Mouse (Mus musculus): Measurements from ENCODE around the gene Hydin.
"Not testable (repeated sequence)": the region's sequence is repeated elsewhere in the genome, so short reads cannot be mapped to it uniquely, and the experiment has no call there.

The Hydin gene

GRCm38 (mm10) chr8:110530008-110530762 lies 263.4 kb downstream of the Hydin start:
- DNase-seq: no peak

- no peak for DNase-seq
Measured at GRCm38 (mm10) chr8:110533781-110534180, 267.0 kb downstream of the Hydin start.

GRCm38 (mm10) chr8:110537849-110538248 lies 271.1 kb downstream of the Hydin start:
- no peak for DNase-seq

GRCm38 (mm10) chr8:110550343-110550742 lies 283.6 kb downstream of the Hydin start:
- DNase-seq: no peak

- not testable (repeated sequence) for DNase-seq
Measured at GRCm38 (mm10) chr8:110552111-110552510, 285.3 kb downstream of the Hydin start.

- no peak for DNase-seq
Measured at GRCm38 (mm10) chr8:110592641-110593040, 325.9 kb downstream of the Hydin start.

GRCm38 (mm10) chr8:110594164-110594563 lies 327.4 kb downstream of the Hydin start:
- no peak for DNase-seq

- peak in 1 of 2 experiments; percentile 27 for DNase-seq
Measured at GRCm38 (mm10) chr8:110604556-110604955, 337.8 kb downstream of the Hydin start.

- no peak for DNase-seq
Measured at GRCm38 (mm10) chr8:110605401-110606015, 338.7 kb downstream of the Hydin start.

GRCm38 (mm10) chr8:110615730-110616129 lies 349.0 kb downstream of the Hydin start:
- DNase-seq: no peak

GRCm38 (mm10) chr8:110617801-110618358 lies 351.1 kb downstream of the Hydin start:
- DNase-seq: no peak

GRCm38 (mm10) chr8:110618391-110619207 lies 351.8 kb downstream of the Hydin start, which contains the start of gene Vac14:
Vac14 (plus strand) TSS chr8:110618585.
- peak; percentile 96 to 99 for DNase-seq

- DNase-seq: no peak
Measured at GRCm38 (mm10) chr8:110619208-110619574, 352.4 kb downstream of the Hydin start.

GRCm38 (mm10) chr8:110619919-110620318 lies 353.1 kb downstream of the Hydin start:
- DNase-seq: no peak

- DNase-seq: no peak
Measured at GRCm38 (mm10) chr8:110626431-110626830, 359.7 kb downstream of the Hydin start.

GRCm38 (mm10) chr8:110629245-110630063 lies 362.7 kb downstream of the Hydin start:
- peak in 1 of 2 experiments; percentile 74 for DNase-seq

- no peak for DNase-seq
Measured at GRCm38 (mm10) chr8:110630079-110630478, 363.3 kb downstream of the Hydin start.

- DNase-seq: peak in 1 of 2 experiments; percentile 31
Measured at GRCm38 (mm10) chr8:110630571-110631071, 363.8 kb downstream of the Hydin start.

- no peak for DNase-seq
Measured at GRCm38 (mm10) chr8:110631201-110631600, 364.4 kb downstream of the Hydin start.

GRCm38 (mm10) chr8:110633814-110634213 lies 367.0 kb downstream of the Hydin start:
- no peak for DNase-seq

GRCm38 (mm10) chr8:110636182-110636581 lies 369.4 kb downstream of the Hydin start:
- DNase-seq: no peak

GRCm38 (mm10) chr8:110642331-110642730 lies 375.6 kb downstream of the Hydin start:
- DNase-seq: no peak

All from kidney, adult 8-10 months (tissue).